Mouse (Mus musculus): Measurements from ENCODE around the gene Stk38l. TPM values are rescaled to one million over a fixed set of nuclear protein-coding genes. Genes with fewer than 3 reads are reported as not detected.

The Stk38l gene
- polyA plus RNA-seq (2012; rRNA removed), result 2.6 and 4.1 TPM in 2 replicates

GRCm38 (mm10) chr6:146724581-146725383 lies at the start of gene Stk38l:
Stk38l (plus strand) TSS chr6:146724995.

GRCm38 (mm10) chr6:146795924-146796545 lies 71.2 kb downstream of the Stk38l start, which contains the start of gene Arntl2:
Arntl2 (plus strand) TSS chr6:146796055.

Other genes with a start within 250 kb of the Stk38l start
- gene Itpr2, start 222.8 kb upstream of the Stk38l start, polyA plus RNA-seq (2012; rRNA removed), result 15.8 TPM in 2 replicates
- gene Fgfr1op2, start 147.8 kb upstream of the Stk38l start, polyA plus RNA-seq (2012; rRNA removed), result 83.7 and 114 TPM in 2 replicates
- 13.7 and 14.3 TPM in 2 replicates for gene Ints13, start 147.2 kb upstream of the Stk38l start, polyA plus RNA-seq (2012; rRNA removed)
- 17.0 and 17.3 TPM in 2 replicates for gene Med21, start 82.4 kb upstream of the Stk38l start, polyA plus RNA-seq (2012; rRNA removed)
- 14.9 and 16.8 TPM in 2 replicates for gene Tm7sf3, start 82.2 kb upstream of the Stk38l start, polyA plus RNA-seq (2012; rRNA removed)
- gene Arntl2, start 71.1 kb downstream of the Stk38l start, polyA plus RNA-seq (2012; rRNA removed), result 4.1 and 13.3 TPM in 2 replicates
- 0.14 TPM in 1 of 2 replicates, not detected in the other for gene Smco2, start 125.1 kb downstream of the Stk38l start, polyA plus RNA-seq (2012; rRNA removed)
- 16.5 and 24.0 TPM in 2 replicates for gene Ppfibp1, start 163.5 kb downstream of the Stk38l start, polyA plus RNA-seq (2012; rRNA removed)
- gene 1700034J05Rik, start 229.4 kb downstream of the Stk38l start, polyA plus RNA-seq (2012; rRNA removed), result not detected in 2 replicates

All from ovary, adult 2 months (tissue).